Comparison of ENCODE assay signal across 9 mouse cellular contexts in the genomic region with DNA sequence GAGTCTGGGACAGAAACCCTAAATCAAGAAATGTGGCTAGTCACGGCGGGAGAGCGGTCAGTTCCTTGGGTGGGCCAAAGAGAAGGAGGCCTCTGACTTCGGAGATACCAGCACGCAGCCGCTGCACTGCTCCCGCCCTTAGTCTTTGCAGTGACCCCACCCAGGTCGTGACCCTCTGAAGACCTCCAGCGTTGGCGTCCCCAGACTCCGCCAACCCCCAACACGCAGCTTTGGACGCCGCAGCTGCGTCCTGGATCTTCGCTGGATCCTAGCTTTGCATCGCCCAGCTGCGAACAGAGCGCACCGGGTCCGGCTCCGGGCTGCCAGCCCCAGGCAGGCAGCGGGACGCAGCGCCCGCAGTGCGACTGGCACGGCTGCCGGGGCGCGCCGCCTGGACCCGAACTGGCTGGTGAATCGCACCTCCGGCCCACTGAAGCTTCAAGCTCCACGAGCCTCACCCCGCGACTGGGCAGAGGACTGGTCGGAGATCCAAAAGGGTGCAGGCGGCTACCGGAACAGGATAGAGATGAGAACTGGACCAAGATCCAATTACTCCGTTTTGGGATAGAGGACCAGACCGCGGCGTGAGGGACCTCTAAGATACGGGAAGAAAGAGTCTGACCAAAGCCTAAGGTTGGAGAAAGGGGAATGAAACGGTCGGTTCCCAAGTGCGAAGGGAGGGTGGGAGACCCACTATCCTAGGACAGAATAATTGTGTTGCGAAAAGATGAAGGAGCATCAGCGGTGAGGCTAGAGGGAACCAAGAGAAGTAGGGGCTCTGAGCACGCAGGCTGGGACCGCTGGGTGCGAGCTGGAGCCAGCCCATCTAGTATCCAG. TPM values are rescaled to one million over a fixed set of nuclear protein-coding genes. Genes with fewer than 3 reads are reported as not detected.
DNase-seq lines count a peak whose midpoint lies in the region; ATAC-seq and TF ChIP-seq lines count a peak whose summit lies in the region.
"Had no signal": no experiment of that assay in that cellular context is flagged by ENCODE, and none has a peak within 500 bp of the region (broad histone marks: within the 10 kb centered on the region; RNA-seq: fewer than 3 reads in every experiment).

No protein-coding gene starts in this region.

- no peak overlapping the region for H3K27ac ChIP-seq in heart, adult 2 months
- H3K27ac ChIP-seq in thymus, adult 2 months (ENCODE audit: control insufficient read depth, insufficient read depth, low read length): no peak overlapping the region
- no peak overlapping the region for H3K27ac ChIP-seq in forebrain, embryonic 16.5 days (ENCODE audit: low read length)
- H3K27ac ChIP-seq in liver, embryonic 14.5 days: no peak overlapping the region
- H3K27ac ChIP-seq in stomach, embryonic 14.5 days (ENCODE audit: low read length): no peak overlapping the region

- TF ChIP-seq POLR2A in heart, adult 2 months (IDR thresholded peaks at IDR 0.05; ENCODE audit: insufficient read depth, low read depth, low read length): no peak
- TF ChIP-seq POLR2A in thymus, adult 2 months (IDR thresholded peaks at IDR 0.05; ENCODE audit: control insufficient read depth, extremely low read depth, insufficient read depth, low read length, poor library complexity): no peak

- peak overlapping the region; percentile 18; the same call in 1 of the 2 replicates for H3K4me3 ChIP-seq in heart, adult 2 months
- H3K4me3 ChIP-seq in thymus, adult 2 months (ENCODE audit: control insufficient read depth, insufficient read depth, low read length): no peak overlapping the region
- peak overlapping the region; percentile 81 for H3K4me3 ChIP-seq in forebrain, embryonic 16.5 days (replicated peaks; ENCODE audit: low read length)
- H3K4me3 ChIP-seq in liver, embryonic 14.5 days (ENCODE audit: insufficient read depth in 1 of 2, low read depth in 2 of 2, low read length in 2 of 2): no peak overlapping the region; a peak in 1 of 4 replicates
- peak overlapping the region; percentile 46 for H3K4me3 ChIP-seq in stomach, embryonic 14.5 days (ENCODE audit: low read depth, low read length)

- TF ChIP-seq EP300 in heart, adult 2 months (IDR thresholded peaks at IDR 0.05; ENCODE audit: insufficient read depth, low read depth, low read length): no peak
- TF ChIP-seq EP300 in liver, embryonic 14.5 days (IDR thresholded peaks at IDR 0.05; ENCODE audit: low read depth): no peak

- WGBS in heart, adult 2 months: 2% methylated on average over 54 of the region's 54 CpGs
- 5% methylated on average over 54 of the region's 54 CpGs for WGBS in thymus, adult 2 months
- under 1% methylated on average over 54 of the region's 54 CpGs for WGBS in forebrain, embryonic 16.5 days
- 1% methylated on average over 54 of the region's 54 CpGs for WGBS in liver, embryonic 14.5 days (ENCODE audit: insufficient replicate concordance)
- WGBS in stomach, embryonic 14.5 days: under 1% methylated on average over 54 of the region's 54 CpGs

- H3K4me1 ChIP-seq in heart, adult 2 months (ENCODE audit: control insufficient read depth, insufficient read depth, low read length): peaks cover 3% of the 10 kb centered on the region; the same call in 1 of the 2 replicates
- peaks cover 11% of the 10 kb centered on the region for H3K4me1 ChIP-seq in thymus, adult 2 months (replicated peaks; ENCODE audit: control insufficient read depth, insufficient read depth, low read length)
- peaks cover 13% of the 10 kb centered on the region for H3K4me1 ChIP-seq in forebrain, embryonic 16.5 days (replicated peaks; ENCODE audit: control insufficient read depth, insufficient read depth, low read length)
- H3K4me1 ChIP-seq in liver, embryonic 14.5 days (replicated peaks; ENCODE audit: control insufficient read depth in 2 of 2, insufficient read depth in 2 of 2, low read length in 1 of 2): peaks cover 0 to 3% of the 10 kb centered on the region in 2 experiments; a peak in 1 of 4 replicates
- peaks cover 13% of the 10 kb centered on the region for H3K4me1 ChIP-seq in stomach, embryonic 14.5 days (ENCODE audit: control insufficient read depth, insufficient read depth, low read length)

- DNase-seq in heart, adult 2 months: peak; percentile 15 to 41
- no peak for DNase-seq in heart, postnatal 36 days
- peak; percentile 4 for DNase-seq in thymus, adult 2 months
- DNase-seq in thymus, postnatal 0 days (ENCODE audit: low spot score): no peak
- no peak for DNase-seq in liver, embryonic 14.5 days (ENCODE audit: low read depth in 3 of 3, low spot score in 3 of 3)
- DNase-seq in frontal cortex, adult 2 months (ENCODE audit: extremely low spot score in 1 of 2, low spot score in 1 of 2): no peak

- no peaks in the 10 kb centered on the region for H3K9me3 ChIP-seq in forebrain, embryonic 16.5 days (ENCODE audit: control insufficient read depth, low read length)
- H3K9me3 ChIP-seq in liver, embryonic 14.5 days (ENCODE audit: control insufficient read depth, low read length): no peaks in the 10 kb centered on the region
- H3K9me3 ChIP-seq in stomach, embryonic 14.5 days (ENCODE audit: control insufficient read depth, low read depth, low read length): no peaks in the 10 kb centered on the region

- no peak overlapping the region; the same call in 1 of the 2 replicates for H3K9ac ChIP-seq in heart, adult 2 months (ENCODE audit: low read depth, low read length)
- peak overlapping the region; percentile 73 for H3K9ac ChIP-seq in forebrain, embryonic 16.5 days (replicated peaks; ENCODE audit: low read depth, low read length)
- no peak overlapping the region for H3K9ac ChIP-seq in liver, embryonic 14.5 days (replicated peaks)
- 0 out of 2 replicates have a peak overlapping the region, but pooled peaks have one; percentile 14 for H3K9ac ChIP-seq in stomach, embryonic 14.5 days (replicated peaks; ENCODE audit: low read depth, low read length)

- peaks cover 15% of the 10 kb centered on the region for H3K27me3 ChIP-seq in heart, adult 2 months (ENCODE audit: control insufficient read depth, insufficient read depth, low read length)
- H3K27me3 ChIP-seq in thymus, adult 2 months (ENCODE audit: control insufficient read depth, insufficient read depth, low read length): peaks cover 18% of the 10 kb centered on the region; the same call in 1 of the 2 replicates
- H3K27me3 ChIP-seq in forebrain, embryonic 16.5 days (replicated peaks; ENCODE audit: control insufficient read depth, insufficient read depth, low read length): peaks cover 15% of the 10 kb centered on the region
- peaks cover 51% of the 10 kb centered on the region for H3K27me3 ChIP-seq in liver, embryonic 14.5 days (ENCODE audit: control insufficient read depth, insufficient read depth, low read length)
- H3K27me3 ChIP-seq in stomach, embryonic 14.5 days (ENCODE audit: control insufficient read depth, insufficient read depth, low read length): peaks cover 26% of the 10 kb centered on the region
- H3K27me3 ChIP-seq: CH12.LX had no signal

- TF ChIP-seq CTCF in heart, adult 2 months (IDR thresholded peaks at IDR 0.05): no peak
- no peak for TF ChIP-seq CTCF in thymus, adult 2 months (IDR thresholded peaks at IDR 0.05; ENCODE audit: borderline replicate concordance, control insufficient read depth, extremely low read depth, insufficient read depth, low read length, poor library complexity)
- TF ChIP-seq CTCF in liver, embryonic 14.5 days (IDR thresholded peaks at IDR 0.05; ENCODE audit: low read depth): no peak

- intact Hi-C loops in heart, adult 2 months (cut with DNase I): no loop called here
- intact Hi-C loops in heart, postnatal 36 days (cut with DNase I): no loop called here

- no peaks in the 10 kb centered on the region for H3K36me3 ChIP-seq in heart, adult 2 months (ENCODE audit: control insufficient read depth, insufficient read depth, low read length)
- H3K36me3 ChIP-seq in thymus, adult 2 months (ENCODE audit: control insufficient read depth, insufficient read depth, low read length): no peaks in the 10 kb centered on the region
- no peaks in the 10 kb centered on the region for H3K36me3 ChIP-seq in forebrain, embryonic 16.5 days (ENCODE audit: control insufficient read depth, insufficient read depth)
- H3K36me3 ChIP-seq in liver, embryonic 14.5 days (replicated peaks; ENCODE audit: control insufficient read depth, insufficient read depth, low read depth): no peaks in the 10 kb centered on the region
- no peaks in the 10 kb centered on the region for H3K36me3 ChIP-seq in stomach, embryonic 14.5 days (ENCODE audit: control insufficient read depth, insufficient read depth, low read length)

- H3K4me2 ChIP-seq in forebrain, embryonic 16.5 days (ENCODE audit: low read length): peak overlapping the region; percentile 71
- peak overlapping the region; percentile 46; the same call in 1 of the 2 replicates for H3K4me2 ChIP-seq in liver, embryonic 14.5 days (ENCODE audit: low read depth)
- H3K4me2 ChIP-seq in stomach, embryonic 14.5 days (replicated peaks; ENCODE audit: low read depth, low read length): peak overlapping the region; percentile 75

- no peaks in the 10 kb centered on the region for H3K79me2 ChIP-seq in heart, adult 2 months (replicated peaks; ENCODE audit: control insufficient read depth, insufficient read depth, low read length)

- no peak for ATAC-seq in forebrain, embryonic 16.5 days
- no peak for ATAC-seq in liver, embryonic 14.5 days (ENCODE audit: insufficient read depth)
- no peak for ATAC-seq in stomach, embryonic 14.5 days (ENCODE audit: insufficient number of reproducible peaks, insufficient read depth, low FRiP score, low read depth)

RNA-seq across cellular contexts. Expression of a gene that starts 1.0 kb away (rescaled TPM):
- under 1 TPM; 0.65 to 0.75 TPM for total RNA-seq in heart, adult 2 months (2021)
- 1.3 and 1.7 TPM in 2 replicates for polyA plus RNA-seq in heart, adult 2 months (2012; rRNA removed)
- total RNA-seq in heart, postnatal 36 days (2021): under 1 TPM; 0.68 to 0.83 TPM
- 30.1 and 39.1 TPM in 2 replicates for polyA plus RNA-seq in thymus, adult 2 months (2012; rRNA removed)
- polyA plus RNA-seq in thymus, postnatal 0 days (2015; fragmentation: Nextera tagmentation; extraction: Ambion mirVana): 10.0 and 12.7 TPM in 2 replicates
- polyA plus RNA-seq in forebrain, embryonic 16.5 days (2015; fragmentation: Nextera tagmentation; extraction: Ambion mirVana): 4.4 and 5.2 TPM in 2 replicates
- 0.03 and 0.07 TPM in 2 replicates for polyA plus RNA-seq in liver, embryonic 14.5 days (2012; rRNA removed)
- 0.08 TPM in 1 of 2 replicates, not detected in the other for polyA plus RNA-seq in liver, embryonic 14.5 days (2014; fragmentation: Nextera tagmentation; extraction: Ambion mirVana)
- polyA plus RNA-seq in stomach, embryonic 14.5 days (2014; fragmentation: Nextera tagmentation; extraction: Ambion mirVana): 0.62 and 0.73 TPM in 2 replicates
- polyA plus RNA-seq in frontal cortex, adult 2 months (2012; rRNA removed): 37.6 and 37.8 TPM in 2 replicates

RNA-seq across cellular contexts. Expression of a gene that starts 1.2 kb away (rescaled TPM):
- total RNA-seq in heart, adult 2 months (2021): not detected
- not detected in 2 replicates for polyA plus RNA-seq in heart, adult 2 months (2012; rRNA removed)
- total RNA-seq in heart, postnatal 36 days (2021): not detected
- polyA plus RNA-seq in thymus, adult 2 months (2012; rRNA removed): not detected in 2 replicates
- polyA plus RNA-seq in thymus, postnatal 0 days (2015; fragmentation: Nextera tagmentation; extraction: Ambion mirVana): not detected in 2 replicates
- 0.26 TPM in 1 of 2 replicates, not detected in the other for polyA plus RNA-seq in forebrain, embryonic 16.5 days (2015; fragmentation: Nextera tagmentation; extraction: Ambion mirVana)
- polyA plus RNA-seq in liver, embryonic 14.5 days (2012; rRNA removed): not detected in 2 replicates
- not detected in 2 replicates for polyA plus RNA-seq in liver, embryonic 14.5 days (2014; fragmentation: Nextera tagmentation; extraction: Ambion mirVana)
- not detected in 2 replicates for polyA plus RNA-seq in stomach, embryonic 14.5 days (2014; fragmentation: Nextera tagmentation; extraction: Ambion mirVana)
- polyA plus RNA-seq in frontal cortex, adult 2 months (2012; rRNA removed): 0.30 and 0.42 TPM in 2 replicates
- total RNA-seq: CH12.LX had no signal

RNA-seq across cellular contexts. Expression of a gene that starts 48.9 kb away (rescaled TPM):
- 10 to 100 TPM; 30.9 to 31.5 TPM for total RNA-seq in heart, adult 2 months (2021)
- 27.2 and 44.3 TPM in 2 replicates for polyA plus RNA-seq in heart, adult 2 months (2012; rRNA removed)
- 10 to 100 TPM; 31.0 to 31.7 TPM for total RNA-seq in heart, postnatal 36 days (2021)
- polyA plus RNA-seq in thymus, adult 2 months (2012; rRNA removed): 110 and 125 TPM in 2 replicates
- 138 TPM in 2 replicates for polyA plus RNA-seq in thymus, postnatal 0 days (2015; fragmentation: Nextera tagmentation; extraction: Ambion mirVana)
- 150 and 153 TPM in 2 replicates for polyA plus RNA-seq in forebrain, embryonic 16.5 days (2015; fragmentation: Nextera tagmentation; extraction: Ambion mirVana)
- 49.5 and 50.9 TPM in 2 replicates for polyA plus RNA-seq in liver, embryonic 14.5 days (2012; rRNA removed)
- polyA plus RNA-seq in liver, embryonic 14.5 days (2014; fragmentation: Nextera tagmentation; extraction: Ambion mirVana): 71.0 and 73.2 TPM in 2 replicates
- 183 and 188 TPM in 2 replicates for polyA plus RNA-seq in stomach, embryonic 14.5 days (2014; fragmentation: Nextera tagmentation; extraction: Ambion mirVana)
- 84.9 TPM in 2 replicates for polyA plus RNA-seq in frontal cortex, adult 2 months (2012; rRNA removed)

Comparison
In these comparisons a context has a peak if more than half of its experiments do, and no peak if none do; other contexts are left out.
1. DNase-seq: peak in heart, adult 2 months (2 of 2) and thymus, adult 2 months (single experiment); none in heart, postnatal 36 days (0 of 2), thymus, postnatal 0 days (single experiment), liver, embryonic 14.5 days (0 of 3) and frontal cortex, adult 2 months (0 of 2).
2. H3K4me3 ChIP-seq: peak in heart, adult 2 months (single experiment), forebrain, embryonic 16.5 days (single experiment) and stomach, embryonic 14.5 days (single experiment); none in thymus, adult 2 months (single experiment) and liver, embryonic 14.5 days (0 of 2).
3. H3K9ac ChIP-seq: peak in forebrain, embryonic 16.5 days (single experiment) and stomach, embryonic 14.5 days (single experiment); none in heart, adult 2 months (single experiment) and liver, embryonic 14.5 days (single experiment).
4. Peak in every context shown above with its lines, with median percentiles within 50 percentile points of each other: H3K4me2 ChIP-seq.